Mouse (Mus musculus) heart, embryonic 16.5 days (tissue): Measurements from ENCODE around the gene Plcb4. TPM values are rescaled to one million over a fixed set of nuclear protein-coding genes. Genes with fewer than 3 reads are reported as not detected.
A peak's percentile ranks its signal among the peaks of the same experiment; 100 is the strongest.
"Not testable (repeated sequence)": the region's sequence is repeated elsewhere in the genome, so short reads cannot be mapped to it uniquely, and the experiment has no call there.

Experiments
- ATAC-seq: fragments of 200-750 bp; cut with Nextera tagmentation; replicated peaks from 2 replicates; pipeline ENCODE4 v1.8.0; 2017; ENCODE audit warnings: moderate number of reproducible peaks; ENCODE audit not compliant: insufficient read depth, low FRiP score; ENCODE audit errors: extremely low read depth
- H3K27ac ChIP-seq: fragments of 300-500 bp; sonication (generic); 2 replicates; pipeline ENCODE4 v1.5.1; 2014; ENCODE audit warnings: mild to moderate bottlenecking, low read length, control low read depth, moderate library complexity
- H3K27me3 ChIP-seq: fragments of 300-500 bp; sonication (generic); 2 replicates; pipeline ENCODE4 v1.6.1; 2014; ENCODE audit warnings: low read length, mixed read lengths; ENCODE audit not compliant: control insufficient read depth, insufficient read depth
- H3K36me3 ChIP-seq: fragments of 300-500 bp; sonication (generic); 2 replicates; pipeline ENCODE4 v1.6.1; 2014; ENCODE audit not compliant: control insufficient read depth, insufficient read depth
- H3K4me1 ChIP-seq: fragments of 300-500 bp; sonication (generic); 2 replicates; pipeline ENCODE4 v1.6.1; 2014; ENCODE audit warnings: low read length, mixed read lengths; ENCODE audit not compliant: control insufficient read depth, insufficient read depth
- H3K4me2 ChIP-seq: fragments of 300-500 bp; sonication (generic); 2 replicates; pipeline ENCODE4 v1.6.1; 2014; ENCODE audit warnings: low read depth, mild to moderate bottlenecking, control low read depth, low read length
- H3K4me3 ChIP-seq: fragments of 300-500 bp; sonication (generic); 2 replicates; pipeline ENCODE4 v1.5.1; 2014; ENCODE audit warnings: mild to moderate bottlenecking, control low read depth, low read length
- H3K9ac ChIP-seq: fragments of 300-500 bp; sonication (generic); 2 replicates; pipeline ENCODE4 v1.6.1; 2014; ENCODE audit warnings: low read length, control low read depth
- H3K9me3 ChIP-seq: fragments of 300-500 bp; sonication (generic); replicated peaks from 2 replicates; pipeline ENCODE4 v1.6.1; 2016; ENCODE audit warnings: low read length; ENCODE audit not compliant: control insufficient read depth
- WGBS: fragments of 180-500 bp; shearing (Covaris S2); extraction: QIAGEN DNeasy Blood & Tissue Kit; methylation state at CpG from one replicate; pipeline ENCODE4 v1.1.7; 2014; 5-methylcytosine and 5-hydroxymethylcytosine counted together
- polyA plus RNA-seq: library from polyadenylated mRNA; unstranded; fragments of >200 nt; fragmentation: Nextera tagmentation; extraction: Ambion mirVana; gene quantifications from 2 replicates; pipeline ENCODE4 v1.2.1, GENCODE M21; 2015

Plcb4 gene
- polyA plus RNA-seq, 1 experiment from 2014 or later = 31.9 TPM

DNA sequence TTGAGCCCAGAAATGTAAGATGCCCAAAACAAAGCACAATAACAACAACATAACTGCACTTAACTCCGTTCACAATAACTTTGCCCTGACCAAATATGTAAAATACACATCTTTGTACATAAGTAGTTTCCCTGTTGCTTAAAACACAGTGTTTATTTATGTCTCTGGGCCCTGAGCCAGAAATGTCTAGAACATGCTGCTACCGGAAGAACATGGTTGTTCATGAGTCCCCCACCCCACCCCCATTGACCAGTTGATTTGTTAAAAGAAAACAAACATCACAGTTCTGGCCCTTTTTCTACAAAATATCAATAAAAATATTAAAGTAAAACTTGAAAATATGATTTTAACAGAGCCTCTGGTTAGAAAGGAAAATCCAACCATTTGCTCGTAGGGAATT, 49.6 kb downstream of the Plcb4 start:
- H3K9ac ChIP-seq = no peak overlapping the region
- no peaks in the 10 kb centered on the region for H3K27me3 ChIP-seq
- no peaks in the 10 kb centered on the region for H3K9me3 ChIP-seq
- no peak overlapping the region for H3K27ac ChIP-seq
- no peak overlapping the region for H3K4me3 ChIP-seq
- peaks cover 39% of the 10 kb centered on the region for H3K4me1 ChIP-seq
- ATAC-seq = no peak
- no peaks in the 10 kb centered on the region for H3K36me3 ChIP-seq
- 61% methylated on average over 3 of the region's 3 CpGs for WGBS
- H3K4me2 ChIP-seq = no peak overlapping the region

DNA sequence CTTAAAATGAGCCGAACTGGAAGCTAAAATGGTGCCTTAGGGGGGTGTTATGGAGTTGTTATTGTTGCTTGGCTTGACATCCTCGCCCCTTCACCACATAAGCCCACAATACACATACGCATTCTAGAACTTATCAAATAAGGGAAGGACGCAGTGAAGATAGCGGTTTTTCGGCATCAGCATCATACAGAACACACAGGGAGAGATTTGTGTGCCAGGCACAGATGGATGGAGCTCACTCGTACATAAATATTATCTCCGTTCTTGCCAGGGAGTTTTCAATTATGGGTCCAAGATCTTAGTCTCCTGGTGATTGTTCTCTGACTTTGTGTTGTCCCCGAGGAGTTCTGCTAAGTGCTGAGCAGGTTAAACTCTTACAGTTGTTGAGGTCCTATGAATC, 50.0 kb downstream of the Plcb4 start:
- H3K9me3 ChIP-seq = no peaks in the 10 kb centered on the region
- no peaks in the 10 kb centered on the region for H3K27me3 ChIP-seq
- H3K4me3 ChIP-seq = no peak overlapping the region
- no peak overlapping the region for H3K27ac ChIP-seq
- 82% methylated on average over 9 of the region's 9 CpGs for whole genome bisulfite sequencing
- ATAC-seq = no peak
- no peaks in the 10 kb centered on the region for H3K36me3 ChIP-seq
- peaks cover 39% of the 10 kb centered on the region for H3K4me1 ChIP-seq
- H3K9ac ChIP-seq = no peak overlapping the region
- H3K4me2 ChIP-seq = no peak overlapping the region

DNA sequence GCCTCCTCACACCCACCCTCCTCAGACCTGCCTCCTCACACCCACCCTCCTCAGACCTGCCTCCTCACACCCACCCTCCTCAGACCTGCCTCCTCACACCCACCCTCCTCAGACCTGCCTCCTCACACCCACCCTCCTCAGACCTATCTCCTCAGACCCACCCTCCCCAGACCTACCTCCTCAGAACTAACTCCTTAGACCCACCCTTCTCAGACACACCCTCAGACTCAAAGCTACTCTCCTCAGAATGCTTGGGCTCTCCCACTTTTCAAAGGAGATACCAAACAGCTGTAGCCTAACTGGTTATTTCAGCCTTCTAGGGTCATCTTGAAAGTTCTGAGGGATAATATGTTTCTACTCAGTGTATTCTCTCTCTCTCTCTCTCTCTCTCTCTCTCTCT, 50.9 kb downstream of the Plcb4 start:
- not testable (repeated sequence) for H3K27me3 ChIP-seq, H3K27ac ChIP-seq, H3K4me3 ChIP-seq, H3K9ac ChIP-seq, H3K4me2 ChIP-seq, H3K9me3 ChIP-seq, ATAC-seq, H3K36me3 ChIP-seq
- peaks cover 39% of the 10 kb centered on the region for H3K4me1 ChIP-seq

DNA sequence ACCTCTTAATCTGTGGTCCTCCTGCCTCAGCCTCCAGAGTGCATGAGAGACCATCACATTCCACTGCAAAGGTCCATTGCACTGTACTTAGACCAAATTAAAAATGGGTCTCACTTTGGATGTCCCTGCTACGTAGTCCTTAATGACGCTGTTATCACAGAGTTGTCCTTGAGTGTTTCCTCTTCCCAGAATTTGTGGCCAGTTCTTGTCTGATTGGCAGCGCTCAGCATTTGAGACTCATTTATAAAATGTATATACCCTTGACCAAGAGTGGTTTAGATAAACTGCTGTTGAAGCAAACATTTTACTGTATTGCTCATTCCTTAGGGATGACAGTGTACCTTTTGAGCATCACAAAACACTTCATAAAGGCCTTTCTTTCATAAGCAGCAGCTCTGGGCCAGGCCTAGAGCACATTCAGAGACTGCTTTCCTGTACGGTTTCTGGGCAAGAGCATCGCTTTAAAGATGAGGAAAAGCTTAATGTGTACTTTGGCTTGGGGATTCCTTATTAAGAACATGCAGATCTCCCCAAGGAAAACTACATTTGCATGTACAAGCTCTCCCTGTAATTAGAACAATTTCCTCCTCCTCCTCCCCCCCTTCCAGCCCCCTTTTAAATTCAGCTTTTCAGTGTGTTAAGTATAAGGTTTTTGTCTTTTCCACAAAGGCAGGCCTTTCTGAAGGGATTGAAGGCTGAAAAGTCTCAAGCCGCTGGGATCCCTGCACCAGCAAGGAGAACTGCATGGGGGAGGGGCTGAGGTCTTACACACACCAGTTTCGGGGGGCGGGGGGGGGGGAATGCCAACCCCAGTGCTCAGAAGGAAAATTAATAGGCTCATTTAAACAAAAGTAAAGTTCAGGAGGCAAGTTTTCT, 52.5 kb downstream of the Plcb4 start:
- ATAC-seq = peak; percentile 64
- 23% methylated on average over 8 of the region's 8 CpGs for WGBS

DNA sequence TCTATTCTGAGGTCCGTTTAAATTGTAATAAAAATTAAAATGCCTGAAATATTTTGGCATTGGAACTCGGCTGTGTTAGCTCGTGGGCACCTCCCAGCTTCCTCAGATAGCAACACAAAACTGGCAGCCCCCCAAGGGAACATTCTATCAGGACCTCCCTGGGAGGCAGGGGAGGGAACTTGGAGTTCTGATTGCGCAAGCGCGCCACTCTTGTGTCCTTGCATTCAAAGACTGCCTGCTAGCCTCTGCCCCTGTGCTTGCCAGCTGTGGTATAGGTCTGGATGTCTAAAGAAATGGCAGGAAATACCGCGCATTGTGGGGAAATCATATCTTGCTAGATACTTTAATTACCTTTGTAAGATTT, 53.1 kb downstream of the Plcb4 start:
- H3K27me3 ChIP-seq = no peaks in the 10 kb centered on the region
- H3K4me2 ChIP-seq = peak overlapping the region; percentile 60
- H3K9me3 ChIP-seq = no peaks in the 10 kb centered on the region
- peaks cover 49% of the 10 kb centered on the region for H3K4me1 ChIP-seq
- peak overlapping the region; percentile 62 for H3K9ac ChIP-seq
- ATAC-seq = peak; percentile 93
- H3K4me3 ChIP-seq = peak overlapping the region; percentile 36
- no peaks in the 10 kb centered on the region for H3K36me3 ChIP-seq
- 11% methylated on average over 8 of the region's 8 CpGs for WGBS
- H3K27ac ChIP-seq = peak overlapping the region; percentile 93

More for the DNA sequence above, 52.5 kb downstream of the Plcb4 start:
- peak overlapping the region; percentile 93 for H3K27ac ChIP-seq
- peak overlapping the region; percentile 60 for H3K4me2 ChIP-seq
- no peaks in the 10 kb centered on the region for H3K9me3 ChIP-seq
- peaks cover 43% of the 10 kb centered on the region for H3K4me1 ChIP-seq
- no peaks in the 10 kb centered on the region for H3K36me3 ChIP-seq
- H3K9ac ChIP-seq = peak overlapping the region; percentile 62
- H3K27me3 ChIP-seq = no peaks in the 10 kb centered on the region
- peak overlapping the region; percentile 36 for H3K4me3 ChIP-seq

DNA sequence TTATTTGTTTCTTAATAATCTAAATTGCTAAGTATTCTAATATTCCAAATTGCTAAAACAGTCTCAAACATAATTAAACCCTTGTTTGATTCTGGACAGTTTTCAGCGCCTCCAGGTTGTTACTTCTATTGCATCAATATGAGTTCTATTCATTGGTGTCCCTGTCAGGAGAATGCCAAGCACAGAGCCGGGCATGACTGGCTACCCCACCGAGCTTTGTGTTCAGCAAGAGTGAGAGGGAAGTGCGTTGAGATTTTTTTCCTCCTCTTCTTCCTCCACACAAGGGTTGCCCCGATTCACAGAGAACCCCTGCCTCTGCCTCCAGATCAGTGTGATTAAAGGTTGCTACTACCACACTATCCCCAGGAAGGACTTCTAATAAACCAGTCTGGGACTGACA, 53.5 kb downstream of the Plcb4 start:
- no peak for ATAC-seq
- no peaks in the 10 kb centered on the region for H3K27me3 ChIP-seq
- no peaks in the 10 kb centered on the region for H3K36me3 ChIP-seq
- H3K4me2 ChIP-seq = peak overlapping the region; percentile 60; the same call in 1 of the 2 replicates
- H3K4me1 ChIP-seq = peaks cover 52% of the 10 kb centered on the region
- peak overlapping the region; percentile 50 for H3K9ac ChIP-seq
- 42% methylated on average over 5 of the region's 5 CpGs for WGBS
- no peak overlapping the region for H3K4me3 ChIP-seq
- H3K9me3 ChIP-seq = no peaks in the 10 kb centered on the region
- H3K27ac ChIP-seq = peak overlapping the region; percentile 93

DNA sequence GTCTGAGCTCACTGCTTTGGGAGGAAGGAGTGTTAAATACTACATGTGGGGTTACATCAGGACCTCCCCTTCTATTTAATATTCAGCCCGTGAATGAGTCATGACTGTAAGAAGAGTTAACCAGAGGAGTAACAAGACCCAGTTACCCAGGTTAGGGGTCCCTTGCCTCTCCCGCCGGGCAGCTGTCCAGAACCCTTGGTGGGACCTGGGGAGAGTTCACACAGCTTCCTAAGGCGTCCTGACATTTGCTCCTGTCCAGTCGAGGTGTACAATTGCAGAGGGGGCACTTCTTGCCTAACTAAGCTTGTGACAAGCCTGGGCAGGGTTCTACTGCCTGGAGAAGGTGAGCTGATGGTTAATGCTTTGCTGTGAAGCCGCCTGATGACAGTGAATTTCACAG, 54.1 kb downstream of the Plcb4 start:
- Histone ChIP-seq H3K4me3 (no peak overlapping the region), H3K27me3 (no peaks in the 10 kb centered on the region), H3K36me3 (no peaks in the 10 kb centered on the region), H3K9ac (no peak overlapping the region; the same call in 1 of the 2 replicates), H3K4me1 (peaks cover 56% of the 10 kb centered on the region), H3K27ac (peak overlapping the region; percentile 93), H3K9me3 (no peaks in the 10 kb centered on the region), H3K4me2 (no peak overlapping the region)
- ATAC-seq = no peak
- 66% methylated on average over 6 of the region's 6 CpGs for WGBS

DNA sequence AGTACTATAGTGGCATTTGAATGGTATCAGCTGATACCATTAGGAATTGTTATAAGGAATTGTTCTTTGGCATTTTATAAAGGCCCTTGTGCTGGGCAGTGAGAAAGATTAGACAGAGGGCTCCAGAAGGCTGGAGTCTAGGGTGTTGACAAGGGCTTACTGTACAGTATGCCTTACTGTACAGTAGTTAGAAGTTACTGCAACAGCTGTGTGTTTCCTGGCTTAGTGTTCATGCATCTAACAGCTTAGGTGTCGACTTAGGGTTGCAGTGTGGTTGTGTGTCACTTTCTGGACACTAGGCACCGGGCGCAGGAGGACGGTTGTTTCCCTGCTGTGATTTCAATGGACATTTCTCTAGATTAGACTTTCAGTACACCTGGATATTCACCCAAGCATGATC, 57.4 kb downstream of the Plcb4 start:
- Histone ChIP-seq H3K9me3 (no peaks in the 10 kb centered on the region), H3K27ac (no peak overlapping the region), H3K36me3 (no peaks in the 10 kb centered on the region), H3K4me1 (peaks cover 38% of the 10 kb centered on the region), H3K27me3 (no peaks in the 10 kb centered on the region), H3K4me3 (no peak overlapping the region), H3K9ac (no peak overlapping the region), H3K4me2 (no peak overlapping the region)
- WGBS = 70% methylated on average over 4 of the region's 4 CpGs
- ATAC-seq = no peak

DNA sequence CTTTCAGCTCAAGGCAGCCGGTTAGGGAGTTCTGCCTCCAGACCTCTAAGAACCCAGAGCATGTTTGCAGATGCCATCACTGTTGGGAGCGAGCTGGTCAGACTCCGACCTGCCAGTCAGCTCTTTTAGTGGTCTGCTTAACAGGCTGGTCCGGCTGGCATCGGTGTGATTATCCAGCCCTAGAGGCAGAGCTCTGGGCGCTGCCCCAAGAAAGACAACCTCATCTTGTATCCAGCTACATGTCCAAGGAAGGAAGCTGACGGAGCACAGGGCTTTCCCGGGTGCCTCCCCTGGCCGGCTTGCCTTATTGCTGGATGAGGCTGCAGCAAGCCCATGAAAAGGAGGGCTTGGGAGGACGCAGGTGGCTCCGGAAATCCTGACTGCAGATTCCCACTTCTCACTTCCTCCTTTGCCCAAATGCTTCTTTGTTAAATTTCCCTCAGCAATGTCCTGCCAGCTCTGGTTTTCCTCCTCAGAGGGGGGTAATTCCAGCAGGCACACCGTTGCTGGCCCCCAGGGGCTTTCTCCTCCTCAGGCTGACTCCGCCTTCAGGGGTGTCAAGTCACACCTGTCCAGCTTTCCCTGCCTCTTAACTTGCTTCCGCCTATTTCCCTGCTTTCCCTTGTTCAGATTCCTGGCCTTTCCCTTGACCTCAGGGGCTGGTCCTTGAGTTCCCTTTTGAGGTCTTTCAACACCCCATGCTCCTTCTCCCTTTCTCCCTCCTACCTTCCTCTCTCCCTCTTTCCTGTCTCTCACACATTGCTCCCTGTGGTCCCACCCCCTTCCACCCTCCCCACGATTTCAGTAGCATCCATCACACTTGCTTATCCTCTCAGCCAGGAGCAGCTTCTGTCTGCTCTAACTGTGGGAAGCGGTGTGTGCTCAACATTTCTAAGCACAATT, 58.7 kb downstream of the Plcb4 start:
- peak; percentile 49 for ATAC-seq
- Histone ChIP-seq H3K9me3 (no peaks in the 10 kb centered on the region), H3K9ac (peak overlapping the region; percentile 49), H3K27ac (peak overlapping the region; percentile 78), H3K36me3 (no peaks in the 10 kb centered on the region), H3K27me3 (no peaks in the 10 kb centered on the region), H3K4me3 (peak overlapping the region; percentile 20), H3K4me1 (peaks cover 33% of the 10 kb centered on the region), H3K4me2 (peak overlapping the region; percentile 61)
- 16% methylated on average over 16 of the region's 16 CpGs for WGBS
